Mouse (Mus musculus) macrophage (primary cell): Measurements from ENCODE around the gene Cmtm3. TPM values are rescaled to one million over a fixed set of nuclear protein-coding genes. Genes with fewer than 3 reads are reported as not detected.

Source experiments
- H3K27ac ChIP-seq: fragments of 350-480 bp; formaldehyde crosslinking; 2 replicates; pipeline ENCODE4 v1.9.0; 2021
- H3K36me3 ChIP-seq: fragments of 350-480 bp; formaldehyde crosslinking; 2 replicates; pipeline ENCODE4 v1.9.0; 2021; ENCODE audit errors: inconsistent target
- H3K4me3 ChIP-seq: fragments of 350-480 bp; formaldehyde crosslinking; 2 replicates; pipeline ENCODE4 v1.9.0; 2021; ENCODE audit errors: inconsistent target
- H3K79me2 ChIP-seq: fragments of 350-480 bp; formaldehyde crosslinking; 2 replicates; pipeline ENCODE4 v1.9.0; 2021; ENCODE audit errors: inconsistent target
- WGBS: methylation state at CpG from one replicate; pipeline ENCODE4 v1.1.7; 2026; ENCODE audit warnings: inconsistent platforms; ENCODE audit not compliant: missing documents; 5-methylcytosine and 5-hydroxymethylcytosine counted together
- polyA plus RNA-seq: library from polyadenylated mRNA; stranded (reverse); fragments of 250-400 nt; gene quantifications from 3 replicates; pipeline ENCODE4 v1.2.4, GENCODE M21; 2018; ENCODE audit warnings: inconsistent platforms

The Cmtm3 gene
- polyA plus RNA-seq, 1 experiment from 2014 or later, result 206 TPM

GRCm38 (mm10) chr8:104334196-104334595, 5.0 kb upstream of the Cmtm3 start:
- peak overlapping the region; percentile 76 for H3K27ac ChIP-seq
- no CpG with 5 or more reads among the region's 1 CpGs for WGBS
- no peak overlapping the region for H3K4me3 ChIP-seq
- H3K79me2 ChIP-seq, result no peaks in the 10 kb centered on the region
- H3K36me3 ChIP-seq, result no peaks in the 10 kb centered on the region

GRCm38 (mm10) chr8:104336806-104337205, 2.4 kb upstream of the Cmtm3 start:
- Histone ChIP-seq H3K27ac (no peak overlapping the region), H3K79me2 (peaks cover 10% of the 10 kb centered on the region), H3K36me3 (no peaks in the 10 kb centered on the region), H3K4me3 (no peak overlapping the region)
- 83% methylated on average over 1 of the region's 1 CpGs for WGBS

- WGBS, result 53% methylated on average over 3 of the region's 3 CpGs
- H3K36me3 ChIP-seq, result no peaks in the 10 kb centered on the region
- no peak overlapping the region for H3K4me3 ChIP-seq
- no peak overlapping the region for H3K27ac ChIP-seq
- peaks cover 20% of the 10 kb centered on the region for H3K79me2 ChIP-seq
These were observed 1.3 kb upstream of the Cmtm3 start for GRCm38 (mm10) chr8:104337890-104338289.

- Histone ChIP-seq H3K4me3 (peak overlapping the region; percentile 51), H3K79me2 (peaks cover 39% of the 10 kb centered on the region), H3K36me3 (peaks cover 3% of the 10 kb centered on the region; the same call in 1 of the 2 replicates), H3K27ac (peak overlapping the region; percentile 94)
- WGBS, result 3% methylated on average over 6 of the region's 6 CpGs
These were observed 698 bp downstream of the Cmtm3 start for GRCm38 (mm10) chr8:104339983-104340232.

- WGBS, result 1% methylated on average over 49 of the region's 54 CpGs
- Histone ChIP-seq H3K4me3 (peak overlapping the region; percentile 51), H3K27ac (peak overlapping the region; percentile 94)
These were observed 1.3 kb downstream of the Cmtm3 start for GRCm38 (mm10) chr8:104340233-104341105.

GRCm38 (mm10) chr8:104341106-104341561, 1.9 kb downstream of the Cmtm3 start:
- Histone ChIP-seq H3K27ac (peak overlapping the region; percentile 94), H3K4me3 (peak overlapping the region; percentile 51), H3K79me2 (peaks cover 44% of the 10 kb centered on the region), H3K36me3 (peaks cover 15% of the 10 kb centered on the region)
- WGBS, result 4% methylated on average over 22 of the region's 24 CpGs

More at GRCm38 (mm10) chr8:104340233-104341105, 1.3 kb downstream of the Cmtm3 start:
- peaks cover 8% of the 10 kb centered on the region for H3K36me3 ChIP-seq
- H3K79me2 ChIP-seq, result peaks cover 44% of the 10 kb centered on the region

GRCm38 (mm10) chr8:104341678-104342077, 2.5 kb downstream of the Cmtm3 start:
- WGBS, result 76% methylated on average over 6 of the region's 6 CpGs
- H3K4me3 ChIP-seq, result peak overlapping the region; percentile 51
- H3K36me3 ChIP-seq, result peaks cover 21% of the 10 kb centered on the region
- H3K27ac ChIP-seq, result peak overlapping the region; percentile 94
- H3K79me2 ChIP-seq, result peaks cover 44% of the 10 kb centered on the region

GRCm38 (mm10) chr8:104342426-104342825, 3.2 kb downstream of the Cmtm3 start:
- Histone ChIP-seq H3K4me3 (no peak overlapping the region), H3K36me3 (peaks cover 27% of the 10 kb centered on the region), H3K79me2 (peaks cover 44% of the 10 kb centered on the region), H3K27ac (peak overlapping the region; percentile 94)
- 78% methylated on average over 5 of the region's 5 CpGs for WGBS

GRCm38 (mm10) chr8:104343957-104344356, 4.7 kb downstream of the Cmtm3 start:
- 31% methylated on average over 7 of the region's 7 CpGs for WGBS
- Histone ChIP-seq H3K27ac (peak overlapping the region; percentile 94), H3K36me3 (peaks cover 35% of the 10 kb centered on the region), H3K79me2 (peaks cover 44% of the 10 kb centered on the region), H3K4me3 (no peak overlapping the region)

- Histone ChIP-seq H3K4me3 (no peak overlapping the region), H3K36me3 (peaks cover 35% of the 10 kb centered on the region), H3K27ac (no peak overlapping the region), H3K79me2 (peaks cover 44% of the 10 kb centered on the region)
- 76% methylated on average over 5 of the region's 5 CpGs for WGBS
These were observed 5.4 kb downstream of the Cmtm3 start for GRCm38 (mm10) chr8:104344622-104345021.

GRCm38 (mm10) chr8:104346706-104347105, 7.5 kb downstream of the Cmtm3 start:
- Histone ChIP-seq H3K36me3 (peaks cover 35% of the 10 kb centered on the region), H3K79me2 (peaks cover 35% of the 10 kb centered on the region), H3K27ac (no peak overlapping the region), H3K4me3 (no peak overlapping the region)
- 92% methylated on average over 12 of the region's 12 CpGs for WGBS

GRCm38 (mm10) chr8:104348971-104349370, 9.8 kb downstream of the Cmtm3 start:
- WGBS, result 90% methylated on average over 5 of the region's 5 CpGs
- H3K4me3 ChIP-seq, result no peak overlapping the region
- peaks cover 35% of the 10 kb centered on the region for H3K36me3 ChIP-seq
- H3K79me2 ChIP-seq, result peaks cover 12% of the 10 kb centered on the region; the same call in 1 of the 2 replicates
- no peak overlapping the region for H3K27ac ChIP-seq

GRCm38 (mm10) chr8:104350047-104350446, 10.8 kb downstream of the Cmtm3 start:
- peaks cover 3% of the 10 kb centered on the region; the same call in 1 of the 2 replicates for H3K79me2 ChIP-seq
- WGBS, result 83% methylated on average over 13 of the region's 13 CpGs
- H3K27ac ChIP-seq, result no peak overlapping the region
- peaks cover 30% of the 10 kb centered on the region for H3K36me3 ChIP-seq
- H3K4me3 ChIP-seq, result no peak overlapping the region

GRCm38 (mm10) chr8:104353186-104353585, 14.0 kb downstream of the Cmtm3 start:
- H3K4me3 ChIP-seq, result no peak overlapping the region
- 48% methylated on average over 5 of the region's 5 CpGs for WGBS
- no peak overlapping the region for H3K27ac ChIP-seq
- no peaks in the 10 kb centered on the region for H3K79me2 ChIP-seq
- 0 out of 2 replicates have a peak, but pooled peaks cover under 1% of the 10 kb centered on the region for H3K36me3 ChIP-seq

GRCm38 (mm10) chr8:104354504-104354903, 15.3 kb downstream of the Cmtm3 start:
- no peaks in the 10 kb centered on the region for H3K36me3 ChIP-seq
- H3K79me2 ChIP-seq, result no peaks in the 10 kb centered on the region
- peak overlapping the region; percentile 39 for H3K27ac ChIP-seq
- 87% methylated on average over 10 of the region's 10 CpGs for WGBS
- no peak overlapping the region for H3K4me3 ChIP-seq
